Mouse (Mus musculus): ENCODE data around the gene Tmem229b. TPM values are rescaled to one million over a fixed set of nuclear protein-coding genes. Genes with fewer than 3 reads are reported as not detected.
"Not testable (repeated sequence)": the region's sequence is repeated elsewhere in the genome, so short reads cannot be mapped to it uniquely, and the experiment has no call there.

Gene Tmem229b
- 10 to 100 TPM; 11.8 to 16.7 TPM for total RNA-seq (2021)
- long read RNA-seq, experiment 1, partial matches to known transcripts = 0 of 9 reads
- long read RNA-seq, experiment 1, other reads (novel, unspliced or antisense) = 5 of 9 reads
- long read RNA-seq, experiment 2, partial matches to known transcripts = 3 of 14 reads
- long read RNA-seq, experiment 2, other reads (novel, unspliced or antisense) = 6 of 14 reads

GRCm38 (mm10) chr12:79007126-79007753 lies at the start of gene Tmem229b:
Gene Tmem229b, minus strand, starts transcription at chr12:79007627.
- DNase-seq = no peak
- intact Hi-C loops (cut with DNase I; ENCODE audit: low total_unique reads) = loop anchor here (5.0 kb wide), 1 partner anchor 90 kb away; no protein-coding TSS in a partner anchor

- intact Hi-C loops (cut with DNase I; ENCODE audit: low total_unique reads) = no loop called here
- DNase-seq = no peak
Observed at GRCm38 (mm10) chr12:79055276-79055675, 47.8 kb upstream of the Tmem229b start.

- intact Hi-C loops (cut with DNase I; ENCODE audit: low total_unique reads) = no loop called here
- DNase-seq = no peak
Observed at GRCm38 (mm10) chr12:79052073-79052472, 44.6 kb upstream of the Tmem229b start.

GRCm38 (mm10) chr12:79050545-79051212 lies 43.3 kb upstream of the Tmem229b start:
- intact Hi-C loops (cut with DNase I; ENCODE audit: low total_unique reads) = no loop called here
- DNase-seq = no peak

- intact Hi-C loops (cut with DNase I; ENCODE audit: low total_unique reads) = no loop called here
- peak; percentile 30 for DNase-seq
Observed at GRCm38 (mm10) chr12:79049807-79050206, 42.4 kb upstream of the Tmem229b start.

- intact Hi-C loops (cut with DNase I; ENCODE audit: low total_unique reads) = no loop called here
- DNase-seq = no peak
Observed at GRCm38 (mm10) chr12:79048898-79049297, 41.5 kb upstream of the Tmem229b start.

GRCm38 (mm10) chr12:79047203-79047602 lies 39.8 kb upstream of the Tmem229b start:
- intact Hi-C loops (cut with DNase I; ENCODE audit: low total_unique reads) = no loop called here
- DNase-seq = no peak

GRCm38 (mm10) chr12:79046171-79046570 lies 38.7 kb upstream of the Tmem229b start:
- intact Hi-C loops (cut with DNase I; ENCODE audit: low total_unique reads) = no loop called here

GRCm38 (mm10) chr12:79044668-79045067 lies 37.2 kb upstream of the Tmem229b start:
- DNase-seq = peak; percentile 66
- intact Hi-C loops (cut with DNase I; ENCODE audit: low total_unique reads) = no loop called here

More at GRCm38 (mm10) chr12:79046171-79046570, 38.7 kb upstream of the Tmem229b start:
- no peak for DNase-seq

- intact Hi-C loops (cut with DNase I; ENCODE audit: low total_unique reads) = no loop called here
- no peak for DNase-seq
Observed at GRCm38 (mm10) chr12:79041436-79041835, 34.0 kb upstream of the Tmem229b start.

GRCm38 (mm10) chr12:79040201-79040827 lies 32.9 kb upstream of the Tmem229b start:
- intact Hi-C loops (cut with DNase I; ENCODE audit: low total_unique reads) = no loop called here
- no peak for DNase-seq

- no peak for DNase-seq
- intact Hi-C loops (cut with DNase I; ENCODE audit: low total_unique reads) = no loop called here
Observed at GRCm38 (mm10) chr12:79039708-79040107, 32.3 kb upstream of the Tmem229b start.

- intact Hi-C loops (cut with DNase I; ENCODE audit: low total_unique reads) = no loop called here
- no peak for DNase-seq
Observed at GRCm38 (mm10) chr12:79035349-79035748, 27.9 kb upstream of the Tmem229b start.

- no peak for DNase-seq
- intact Hi-C loops (cut with DNase I; ENCODE audit: low total_unique reads) = no loop called here
Observed at GRCm38 (mm10) chr12:79034331-79034730, 26.9 kb upstream of the Tmem229b start.

- intact Hi-C loops (cut with DNase I; ENCODE audit: low total_unique reads) = no loop called here
- DNase-seq = peak; percentile 30
Observed at GRCm38 (mm10) chr12:79028911-79029861, 21.8 kb upstream of the Tmem229b start, which contains the start of gene Plekhh1. Gene Plekhh1, plus strand, starts transcription at chr12:79029163.

GRCm38 (mm10) chr12:79027526-79027925 lies 20.1 kb upstream of the Tmem229b start:
- DNase-seq; intact Hi-C loops (cut with DNase I; ENCODE audit: low total_unique reads): not testable (repeated sequence)

- peak; percentile 55 for DNase-seq
Observed at GRCm38 (mm10) chr12:79022882-79023281, 15.5 kb upstream of the Tmem229b start.

GRCm38 (mm10) chr12:79021902-79022301 lies 14.5 kb upstream of the Tmem229b start:
- intact Hi-C loops (cut with DNase I; ENCODE audit: low total_unique reads) = loop anchor here (5.0 kb wide), 1 partner anchor 105 kb away; no protein-coding TSS in a partner anchor
- DNase-seq = no peak

More at GRCm38 (mm10) chr12:79022882-79023281, 15.5 kb upstream of the Tmem229b start:
- intact Hi-C loops (cut with DNase I; ENCODE audit: low total_unique reads) = loop anchor here (1.0 to 5.0 kb wide), 2 partner anchors 69 to 106 kb away; no protein-coding TSS in a partner anchor

GRCm38 (mm10) chr12:79017994-79018399 lies 10.6 kb upstream of the Tmem229b start:
- DNase-seq = no peak
- intact Hi-C loops (cut with DNase I; ENCODE audit: low total_unique reads) = no loop called here

Data from gastrocnemius, postnatal 14 days (tissue).